Mouse (Mus musculus) intestine, embryonic 16.5 days (tissue): ENCODE data around the gene Jph2. TPM values are rescaled to one million over a fixed set of nuclear protein-coding genes. Genes with fewer than 3 reads are reported as not detected.
"Not testable (repeated sequence)": the region's sequence is repeated elsewhere in the genome, so short reads cannot be mapped to it uniquely, and the experiment has no call there.

Experiments
- ATAC-seq: fragments of 200-750 bp; cut with Nextera tagmentation; 2 replicates; pipeline ENCODE4 v1.8.0; 2017; ENCODE audit warnings: moderate TSS enrichment, moderate library complexity
- H3K27ac ChIP-seq: fragments of 300-500 bp; sonication (generic); 2 replicates; pipeline ENCODE4 v1.5.1; 2014; ENCODE audit warnings: mild to moderate bottlenecking, low read length
- H3K27me3 ChIP-seq: fragments of 300-500 bp; sonication (generic); replicated peaks from 2 replicates; pipeline ENCODE4 v1.6.1; 2014; ENCODE audit warnings: low read length, control low read depth, mixed read lengths; ENCODE audit not compliant: control insufficient read depth, insufficient read depth
- H3K36me3 ChIP-seq: fragments of 300-500 bp; sonication (generic); 2 replicates; pipeline ENCODE4 v1.6.1; 2014; ENCODE audit warnings: low read length, control low read depth; ENCODE audit not compliant: control insufficient read depth, insufficient read depth
- H3K4me1 ChIP-seq: fragments of 300-500 bp; sonication (generic); 2 replicates; pipeline ENCODE4 v1.6.1; 2014; ENCODE audit warnings: low read length, control low read depth, mixed read lengths; ENCODE audit not compliant: control insufficient read depth, insufficient read depth
- H3K4me2 ChIP-seq: fragments of 300-500 bp; sonication (generic); 2 replicates; pipeline ENCODE4 v1.6.1; 2014; ENCODE audit warnings: low read depth, low read length, control low read depth
- H3K4me3 ChIP-seq: fragments of 300-500 bp; sonication (generic); 2 replicates; pipeline ENCODE4 v1.5.1; 2014; ENCODE audit warnings: mild to moderate bottlenecking, low read length
- H3K9ac ChIP-seq: fragments of 300-500 bp; sonication (generic); 2 replicates; pipeline ENCODE4 v1.6.1; 2014; ENCODE audit warnings: low read depth, low read length
- H3K9me3 ChIP-seq: fragments of 300-500 bp; sonication (generic); 2 replicates; pipeline ENCODE4 v1.6.1; 2016; ENCODE audit warnings: low read length, control low read depth; ENCODE audit not compliant: control insufficient read depth
- whole genome bisulfite sequencing: fragments of 180-500 bp; shearing (Covaris S2); extraction: QIAGEN DNeasy Blood & Tissue Kit; methylation state at CpG from one replicate; pipeline ENCODE4 v1.1.7; 2014; 5-methylcytosine and 5-hydroxymethylcytosine counted together
- polyA plus RNA-seq: library from polyadenylated mRNA; unstranded; fragments of >200 nt; fragmentation: Nextera tagmentation; extraction: Ambion mirVana; gene quantifications from 2 replicates; pipeline ENCODE4 v1.2.1, GENCODE M21; 2015

Jph2 gene
- polyA plus RNA-seq, 1 experiment from 2014 or later, result 6.3 TPM

DNA sequence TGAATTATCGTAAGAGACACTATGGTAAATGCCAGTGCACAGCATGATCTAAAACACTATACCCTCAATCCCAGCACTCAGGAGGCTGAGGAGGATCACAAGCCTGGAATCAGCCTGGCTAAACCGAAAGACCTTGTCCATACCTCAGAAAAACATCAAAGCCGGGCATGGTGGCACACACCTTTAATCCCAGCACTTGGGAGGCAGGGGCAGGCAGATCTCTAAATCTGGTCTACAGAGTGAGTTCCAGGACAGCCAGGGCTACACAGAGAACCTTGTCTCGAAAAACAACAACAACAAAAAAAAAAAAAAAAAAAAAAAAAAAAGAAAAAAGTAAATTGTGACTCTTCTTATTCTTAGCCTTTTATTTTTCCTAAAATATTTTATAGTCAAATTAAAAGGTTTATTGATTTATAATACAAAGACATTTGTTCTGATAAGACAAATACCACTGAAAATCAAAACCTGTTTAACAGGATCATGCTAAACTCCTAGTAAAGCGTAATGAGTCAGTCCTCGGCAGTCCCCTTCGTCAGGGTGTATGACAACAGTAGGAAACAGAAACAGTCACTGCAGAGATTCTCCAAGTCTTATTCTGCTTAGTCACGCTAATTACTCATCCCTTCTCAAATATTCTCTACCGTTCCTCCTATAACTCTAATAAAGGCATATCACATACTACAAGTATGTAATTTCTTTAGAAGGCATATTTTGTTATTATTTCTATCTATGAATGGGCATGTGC is 15.2 kb upstream of the Jph2 start:
- H3K9me3 ChIP-seq, result no peaks in the 10 kb centered on the region
- WGBS, result 82% methylated on average over 9 of the region's 9 CpGs
- no peak overlapping the region for H3K4me2 ChIP-seq
- peaks cover 11% of the 10 kb centered on the region for H3K36me3 ChIP-seq
- no peak for ATAC-seq
- peaks cover 12% of the 10 kb centered on the region for H3K4me1 ChIP-seq
- H3K4me3 ChIP-seq, result no peak overlapping the region
- no peak overlapping the region for H3K9ac ChIP-seq
- no peak overlapping the region for H3K27ac ChIP-seq
- H3K27me3 ChIP-seq, result no peaks in the 10 kb centered on the region

DNA sequence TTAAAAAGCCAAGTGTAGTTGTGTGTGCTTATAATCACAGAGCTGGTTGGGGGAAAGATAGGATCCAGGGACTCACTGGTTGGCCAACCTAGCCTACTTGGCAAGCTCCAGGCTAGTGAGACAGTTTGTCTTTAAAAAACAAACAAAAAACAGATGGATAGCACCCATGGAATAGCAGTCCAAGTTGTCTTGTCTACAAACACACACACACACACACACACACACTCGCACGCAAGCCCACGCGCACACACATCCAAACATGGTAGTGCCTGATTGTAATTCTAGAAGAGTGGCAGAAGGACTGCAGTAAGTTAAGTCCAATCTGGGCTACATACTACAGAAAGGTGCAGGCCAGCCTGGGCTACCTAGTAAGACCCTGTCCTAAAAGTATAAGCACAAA is 14.6 kb upstream of the Jph2 start:
- no peak overlapping the region for H3K4me2 ChIP-seq
- ATAC-seq, result no peak

GRCm38 (mm10) chr2:163411840-163412239 is 14.0 kb upstream of the Jph2 start:
- Histone ChIP-seq H3K4me3 (no peak overlapping the region), H3K4me1 (peaks cover 5% of the 10 kb centered on the region; the same call in 1 of the 2 replicates), H3K27me3 (no peaks in the 10 kb centered on the region), H3K9me3 (no peaks in the 10 kb centered on the region), H3K27ac (no peak overlapping the region), H3K4me2 (no peak overlapping the region), H3K36me3 (peaks cover 15% of the 10 kb centered on the region), H3K9ac (no peak overlapping the region)
- WGBS, result 81% methylated on average over 4 of the region's 4 CpGs
- no peak for ATAC-seq

More for the DNA sequence above, 14.6 kb upstream of the Jph2 start:
- Histone ChIP-seq H3K4me3 (no peak overlapping the region), H3K9me3 (no peaks in the 10 kb centered on the region), H3K27me3 (no peaks in the 10 kb centered on the region), H3K27ac (no peak overlapping the region), H3K9ac (no peak overlapping the region), H3K4me1 (peaks cover 6% of the 10 kb centered on the region), H3K36me3 (peaks cover 11% of the 10 kb centered on the region)
- WGBS, result 97% methylated on average over 4 of the region's 4 CpGs

DNA sequence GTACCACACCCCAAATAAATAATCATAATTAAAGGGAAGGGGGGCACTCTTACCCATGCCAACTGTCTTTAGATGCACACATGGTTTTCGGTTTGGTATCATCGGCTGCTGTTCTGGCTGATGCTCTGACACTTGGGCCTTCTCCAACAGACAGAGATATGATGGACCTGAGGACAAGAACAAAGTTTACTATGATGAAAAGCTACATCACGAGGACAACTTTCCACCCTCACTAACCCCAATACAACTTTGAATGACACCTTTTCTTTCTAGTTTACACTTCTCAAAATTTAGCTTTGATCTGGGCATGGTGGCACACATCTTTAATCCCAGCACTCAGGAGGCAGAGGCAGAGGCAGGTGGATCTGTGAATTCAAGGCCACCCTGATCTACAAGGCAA is 13.6 kb upstream of the Jph2 start:
- not testable (repeated sequence) for H3K4me3 ChIP-seq, H3K4me1 ChIP-seq, H3K4me2 ChIP-seq, H3K9ac ChIP-seq, H3K27me3 ChIP-seq, H3K9me3 ChIP-seq, H3K27ac ChIP-seq, ATAC-seq
- H3K36me3 ChIP-seq, result peaks cover 15% of the 10 kb centered on the region
- WGBS, result 91% methylated on average over 3 of the region's 3 CpGs

GRCm38 (mm10) chr2:163410211-163410610 is 12.4 kb upstream of the Jph2 start:
- Histone ChIP-seq H3K9me3 (no peaks in the 10 kb centered on the region), H3K27ac (no peak overlapping the region), H3K36me3 (peaks cover 15% of the 10 kb centered on the region), H3K9ac (no peak overlapping the region), H3K27me3 (no peaks in the 10 kb centered on the region), H3K4me3 (no peak overlapping the region), H3K4me1 (no peaks in the 10 kb centered on the region), H3K4me2 (no peak overlapping the region)
- 92% methylated on average over 3 of the region's 3 CpGs for WGBS
- ATAC-seq, result no peak

DNA sequence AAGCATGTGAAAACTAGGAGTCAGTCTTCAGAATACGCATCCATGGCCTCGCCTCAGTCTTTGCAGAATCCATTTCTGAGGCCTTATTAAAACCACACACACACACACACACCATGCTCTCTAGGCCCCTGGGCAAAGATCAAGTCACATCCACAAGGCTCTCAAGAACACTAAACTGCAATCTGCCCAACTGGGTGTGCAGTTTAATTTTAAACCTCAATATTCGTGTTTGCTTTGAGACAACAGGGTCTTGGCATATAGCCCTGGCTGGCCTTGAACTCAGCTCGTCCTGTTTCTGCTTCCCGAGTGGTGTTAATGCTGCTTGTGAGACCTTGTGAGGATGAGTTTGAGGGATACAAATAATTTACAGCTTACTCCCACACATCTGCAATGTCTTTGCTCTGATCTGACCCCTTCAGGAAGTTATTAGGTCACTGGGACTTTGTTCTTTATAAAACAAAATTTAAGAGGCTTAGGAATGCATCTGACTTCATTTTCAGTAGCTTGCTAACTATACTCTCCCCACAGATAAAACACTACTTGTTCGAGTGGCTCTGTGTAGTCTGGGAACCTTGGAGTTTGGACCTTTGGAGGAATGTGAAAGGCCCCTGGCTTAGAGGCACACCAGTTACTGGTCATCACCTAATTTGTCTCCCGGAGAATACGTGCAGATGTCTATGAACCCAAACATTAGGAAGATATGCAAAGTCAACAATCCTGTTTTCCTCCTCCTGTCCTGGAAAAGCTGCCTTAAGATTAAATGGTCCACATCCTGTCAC is 6.4 kb upstream of the Jph2 start:
- Histone ChIP-seq H3K9ac (no peak overlapping the region), H3K27ac (peak overlapping the region; percentile 59), H3K27me3 (no peaks in the 10 kb centered on the region), H3K4me3 (no peak overlapping the region), H3K4me2 (no peak overlapping the region), H3K4me1 (peaks cover 3% of the 10 kb centered on the region), H3K9me3 (no peaks in the 10 kb centered on the region), H3K36me3 (0 out of 2 replicates have a peak, but pooled peaks cover 7% of the 10 kb centered on the region)
- ATAC-seq, result peak; percentile 88
- 55% methylated on average over 8 of the region's 8 CpGs for WGBS

DNA sequence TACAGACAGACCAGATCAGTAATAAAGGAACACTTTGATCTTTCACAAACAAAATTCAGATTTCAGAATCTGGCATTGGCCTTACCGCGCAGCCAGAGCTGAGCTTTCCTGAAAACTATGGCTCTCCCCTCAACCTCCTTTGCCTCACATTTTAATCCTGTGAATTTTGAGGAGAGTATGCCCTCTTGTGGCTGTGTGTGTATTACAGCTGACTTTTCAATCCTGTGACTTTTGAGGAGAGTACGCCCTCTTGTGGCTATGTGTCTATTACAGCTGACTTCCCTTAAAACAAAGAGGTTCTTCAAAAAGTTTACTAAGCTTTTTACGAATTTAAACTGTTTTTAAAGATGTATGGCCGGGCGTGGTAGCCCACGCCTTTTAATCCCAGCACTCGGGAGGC is 3.4 kb upstream of the Jph2 start:
- Histone ChIP-seq H3K36me3 (no peaks in the 10 kb centered on the region), H3K9ac (no peak overlapping the region), H3K27me3 (no peaks in the 10 kb centered on the region), H3K27ac (no peak overlapping the region), H3K4me1 (peaks cover 3% of the 10 kb centered on the region), H3K9me3 (no peaks in the 10 kb centered on the region), H3K4me3 (no peak overlapping the region), H3K4me2 (no peak overlapping the region)
- 7% methylated on average over 8 of the region's 8 CpGs for WGBS
- ATAC-seq, result no peak

DNA sequence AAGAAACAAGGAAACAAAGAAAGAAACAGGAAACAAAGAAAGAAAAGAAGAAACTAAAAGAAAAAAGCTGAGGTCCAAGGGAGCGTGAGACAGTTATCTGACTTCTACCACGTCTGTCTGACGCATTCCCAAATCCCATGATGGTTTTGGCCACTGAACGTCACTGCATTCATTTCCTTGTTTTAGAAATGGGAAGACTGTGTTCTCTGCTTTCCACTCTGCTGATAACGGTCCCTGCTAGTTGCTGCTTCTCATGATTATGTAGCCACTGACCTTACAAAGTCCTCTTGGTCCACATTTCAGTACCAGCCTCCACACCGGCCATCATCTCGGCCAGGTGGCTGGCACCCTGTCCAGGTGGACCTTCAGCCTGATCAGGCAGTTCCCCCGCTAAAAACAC is 1.4 kb upstream of the Jph2 start:
- H3K27me3 ChIP-seq, result no peaks in the 10 kb centered on the region
- H3K9me3 ChIP-seq, result no peaks in the 10 kb centered on the region
- no peak overlapping the region for H3K4me3 ChIP-seq
- peaks cover 3% of the 10 kb centered on the region for H3K4me1 ChIP-seq
- no peak for ATAC-seq
- H3K36me3 ChIP-seq, result no peaks in the 10 kb centered on the region
- WGBS, result 65% methylated on average over 8 of the region's 8 CpGs
- H3K27ac ChIP-seq, result no peak overlapping the region
- no peak overlapping the region for H3K9ac ChIP-seq
- H3K4me2 ChIP-seq, result no peak overlapping the region

- H3K27me3 ChIP-seq, result no peaks in the 10 kb centered on the region
- peak overlapping the region; percentile 53 for H3K27ac ChIP-seq
- no peaks in the 10 kb centered on the region for H3K36me3 ChIP-seq
- H3K9me3 ChIP-seq, result no peaks in the 10 kb centered on the region
- whole genome bisulfite sequencing, result 72% methylated on average over 4 of the region's 4 CpGs
- H3K9ac ChIP-seq, result peak overlapping the region; percentile 44; the same call in 1 of the 2 replicates
- no peak for ATAC-seq
- no peaks in the 10 kb centered on the region; the same call in 1 of the 2 replicates for H3K4me1 ChIP-seq
- no peak overlapping the region for H3K4me3 ChIP-seq
- no peak overlapping the region for H3K4me2 ChIP-seq
These were observed 977 bp upstream of the Jph2 start for GRCm38 (mm10) chr2:163398770-163399169.
